Mouse (Mus musculus) skeletal muscle tissue, postnatal 0 days (tissue): ENCODE measurements around the gene Phactr2. TPM values are rescaled to one million over a fixed set of nuclear protein-coding genes. Genes with fewer than 3 reads are reported as not detected.

Experiments used
- polyA plus RNA-seq: library from polyadenylated mRNA; unstranded; fragments of >200 nt; fragmentation: Nextera tagmentation; extraction: Ambion mirVana; gene quantifications from 2 replicates; pipeline ENCODE4 v1.2.1, GENCODE M21; 2015

The Phactr2 gene
- polyA plus RNA-seq = 23.7 and 25.7 TPM in 2 replicates

DNA sequence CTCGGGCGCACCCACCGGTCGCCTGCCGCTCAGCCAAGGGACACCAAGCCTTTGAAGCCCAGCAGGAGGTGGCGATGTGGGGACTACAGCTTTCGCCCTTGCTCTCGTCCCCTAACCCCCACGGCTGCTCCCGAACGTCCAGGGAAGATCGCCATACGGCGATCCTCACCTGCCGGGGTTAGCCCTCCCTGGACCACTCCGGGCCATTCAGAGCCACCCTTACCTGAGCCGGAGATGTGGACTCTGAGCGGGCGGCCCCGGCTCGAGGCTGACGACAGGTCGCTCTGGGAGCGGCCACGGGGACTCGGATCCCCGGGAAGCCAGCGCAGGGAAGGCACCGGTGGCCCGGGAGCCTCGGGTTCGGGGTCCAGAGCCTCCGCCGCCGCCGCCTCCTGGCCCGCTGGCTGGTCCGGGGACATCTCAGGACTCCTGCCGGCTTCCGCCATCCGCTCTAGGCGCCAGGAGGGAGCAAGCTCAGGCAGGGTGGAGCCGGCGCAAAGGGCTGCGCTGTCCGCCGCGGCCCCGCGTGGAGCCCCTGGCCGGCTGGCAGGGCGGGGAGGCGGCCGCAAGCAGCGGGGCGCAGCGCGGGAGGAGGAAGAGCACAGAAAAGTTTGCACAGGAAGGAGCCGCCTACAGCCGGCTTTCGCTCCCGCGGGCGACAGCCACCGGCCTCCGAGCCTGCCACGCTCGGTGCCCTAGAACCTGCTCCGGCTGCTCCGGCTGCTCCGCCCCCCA, at the start of gene Phactr2:
Gene Phactr2, minus strand, starts transcription at position 580 of the 735 bp plus-strand sequence.

DNA sequence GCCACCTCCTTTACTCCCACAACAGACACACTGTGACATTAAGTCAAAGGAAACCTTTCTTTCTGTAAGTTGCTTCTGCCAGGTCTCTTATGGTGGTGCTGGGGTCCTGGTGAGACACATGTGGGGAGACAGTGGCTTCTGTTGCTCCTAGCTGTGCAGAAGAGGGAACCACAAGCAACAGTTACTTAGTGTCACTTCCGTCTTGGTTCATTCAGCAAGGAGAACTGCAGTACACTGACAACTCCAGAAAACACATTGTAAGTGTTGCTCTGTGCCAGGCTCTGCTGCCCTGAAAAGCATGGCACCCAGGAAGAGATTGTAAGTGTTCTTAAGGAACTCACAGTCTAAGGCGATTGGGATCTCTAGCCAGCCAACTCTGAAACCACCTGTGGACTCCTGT, 25.1 kb upstream of the Phactr2 start, which contains the start of gene Fuca2:
Gene Fuca2, plus strand, starts transcription at position 210 of the 400 bp plus-strand sequence.

DNA sequence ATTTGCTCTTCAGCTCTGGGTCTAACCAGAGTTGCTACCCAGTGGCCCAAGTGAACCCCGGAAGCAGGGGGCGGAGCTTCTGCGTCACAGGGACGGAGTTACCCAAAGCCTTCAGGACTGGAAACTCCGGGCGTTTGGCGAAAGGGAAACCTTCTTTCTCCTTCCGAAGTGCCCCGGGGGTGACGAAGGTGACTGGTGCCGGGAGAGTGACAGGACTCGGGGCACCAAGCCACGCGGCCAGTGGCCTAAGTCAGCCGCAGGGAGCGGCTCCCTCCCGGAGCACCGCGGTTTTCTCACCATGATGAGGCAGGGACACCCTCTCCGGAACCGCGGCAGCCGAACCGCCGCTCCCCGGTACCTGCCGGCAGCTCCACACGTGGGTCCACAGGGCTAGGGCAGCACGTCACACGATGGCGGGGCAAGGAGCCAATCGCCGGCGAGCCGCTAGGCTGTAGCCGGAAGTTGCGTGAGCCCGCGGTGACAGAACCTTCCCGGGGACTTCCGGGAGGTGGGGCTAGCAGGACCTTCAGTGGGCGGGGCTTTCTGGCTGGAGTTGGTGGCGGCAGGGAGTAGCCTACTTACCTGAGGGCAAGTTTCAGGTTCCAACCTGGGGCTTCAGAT, 281.4 kb downstream of the Phactr2 start, which contains the start of gene Ltv1:
Gene Ltv1, minus strand, starts transcription at position 438 of the 621 bp plus-strand sequence.

DNA sequence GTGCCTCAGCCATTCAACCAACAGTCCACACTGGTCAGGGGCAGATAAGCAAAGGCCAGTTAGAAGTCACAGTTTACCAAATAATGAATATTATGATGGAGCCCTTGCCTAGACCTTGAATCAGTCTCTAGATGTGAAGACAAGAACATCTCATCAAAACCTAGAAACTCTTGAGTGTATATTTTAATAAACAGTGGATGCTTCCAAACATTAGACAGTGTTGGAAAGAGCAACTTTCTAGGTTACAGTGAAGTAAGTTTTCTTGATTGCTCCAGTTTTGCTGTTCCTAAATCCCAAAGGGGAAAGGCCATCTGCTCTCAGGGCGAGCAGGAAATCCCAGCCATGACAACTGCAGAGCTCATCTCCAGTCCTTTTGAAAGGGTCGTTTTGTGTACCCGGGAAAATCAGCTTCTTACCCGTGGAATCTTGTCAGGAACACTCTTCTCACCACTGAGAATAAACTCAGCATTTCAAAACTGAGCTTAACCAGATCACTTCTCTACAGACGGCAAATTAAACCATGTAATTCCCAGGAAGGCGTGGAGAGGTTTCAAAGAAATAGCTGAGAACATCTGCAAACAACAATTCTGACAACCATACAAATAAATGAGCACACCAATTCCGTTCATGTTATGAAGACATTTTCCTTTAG, 296.1 kb downstream of the Phactr2 start, which contains the start of gene Zc2hc1b:
Gene Zc2hc1b, minus strand, starts transcription at position 51 of the 652 bp plus-strand sequence.

Other genes with a start within 250 kb of the Phactr2 start
- 42.0 and 42.2 TPM in 2 replicates for gene Fuca2, start 25.1 kb upstream of the Phactr2 start, polyA plus RNA-seq
- gene Adat2, start 78.5 kb upstream of the Phactr2 start, polyA plus RNA-seq = 2.2 and 2.6 TPM in 2 replicates
- gene Pex3, start 78.7 kb upstream of the Phactr2 start, polyA plus RNA-seq = 20.0 and 22.9 TPM in 2 replicates